Mouse (Mus musculus): Measurements from ENCODE around the gene Plekhn1.

Gene Plekhn1

GRCm38 (mm10) chr4:156185456-156185949 is 49.2 kb downstream of the Plekhn1 start:
- no peak for DNase-seq (ENCODE audit: low spot score in 2 of 2)

GRCm38 (mm10) chr4:156184291-156184954 is 50.2 kb downstream of the Plekhn1 start:
- DNase-seq (ENCODE audit: low spot score in 2 of 2), result no peak

GRCm38 (mm10) chr4:156183747-156184146 is 50.9 kb downstream of the Plekhn1 start:
- DNase-seq (ENCODE audit: low spot score in 2 of 2), result no peak

- DNase-seq (ENCODE audit: low spot score in 2 of 2), result no peak
These were observed 57.0 kb downstream of the Plekhn1 start for GRCm38 (mm10) chr4:156177630-156178029.

- no peak for DNase-seq (ENCODE audit: low spot score in 2 of 2)
These were observed 62.8 kb downstream of the Plekhn1 start for GRCm38 (mm10) chr4:156171828-156172227.
